Mouse (Mus musculus): ENCODE measurements around the gene Hdac11. TPM values are rescaled to one million over a fixed set of nuclear protein-coding genes. Genes with fewer than 3 reads are reported as not detected.

Gene Hdac11
- polyA plus RNA-seq, 1 experiment, result 6.1 TPM

GRCm38 (mm10) chr6:91165210-91165609 is 8.7 kb downstream of the Hdac11 start:
- H3K9me3 ChIP-seq (replicated peaks; ENCODE audit: control insufficient read depth, insufficient read depth, low read length, poor library complexity, severe bottlenecking), result no peaks in the 10 kb centered on the region
- H3K36me3 ChIP-seq (ENCODE audit: control insufficient read depth, insufficient read depth, low read length, poor library complexity, severe bottlenecking), result no peaks in the 10 kb centered on the region
- H3K9ac ChIP-seq (ENCODE audit: low read depth, poor library complexity, severe bottlenecking), result no peak overlapping the region
- H3K27ac ChIP-seq (ENCODE audit: insufficient read depth, low read length), result no peak overlapping the region
- 0 out of 2 replicates have a peak, but pooled peaks have one; percentile 2 for TF ChIP-seq EP300 (IDR thresholded peaks at IDR 0.05; ENCODE audit: insufficient read depth, low read depth, low read length)
- peak; percentile 78 for TF ChIP-seq CTCF (IDR thresholded peaks at IDR 0.05; ENCODE audit: low read depth, low read length)
- TF ChIP-seq POLR2A (IDR thresholded peaks at IDR 0.05; ENCODE audit: insufficient read depth, low read length), result no peak
- no peak overlapping the region for H3K4me3 ChIP-seq (ENCODE audit: low read depth, low read length)
- H3K27me3 ChIP-seq (ENCODE audit: control insufficient read depth, insufficient read depth, low read length, poor library complexity, severe bottlenecking), result no peaks in the 10 kb centered on the region
- no peaks in the 10 kb centered on the region for H3K4me1 ChIP-seq (ENCODE audit: control insufficient read depth, insufficient read depth, low read length)

- Histone ChIP-seq H3K4me1 (ENCODE audit: control insufficient read depth, insufficient read depth, low read length) (no peaks in the 10 kb centered on the region), H3K27me3 (ENCODE audit: control insufficient read depth, insufficient read depth, low read length, poor library complexity, severe bottlenecking) (no peaks in the 10 kb centered on the region), H3K9me3 (replicated peaks; ENCODE audit: control insufficient read depth, insufficient read depth, low read length, poor library complexity, severe bottlenecking) (no peaks in the 10 kb centered on the region), H3K36me3 (ENCODE audit: control insufficient read depth, insufficient read depth, low read length, poor library complexity, severe bottlenecking) (no peaks in the 10 kb centered on the region), H3K9ac (ENCODE audit: low read depth, poor library complexity, severe bottlenecking) (no peak overlapping the region), H3K27ac (ENCODE audit: insufficient read depth, low read length) (no peak overlapping the region), H3K4me3 (ENCODE audit: low read depth, low read length) (no peak overlapping the region)
- TF ChIP-seq POLR2A (IDR thresholded peaks at IDR 0.05; ENCODE audit: insufficient read depth, low read length) (no peak), CTCF (IDR thresholded peaks at IDR 0.05; ENCODE audit: low read depth, low read length) (peak; percentile 18), EP300 (IDR thresholded peaks at IDR 0.05; ENCODE audit: insufficient read depth, low read depth, low read length) (no peak)
Measured at GRCm38 (mm10) chr6:91167828-91168227, 11.4 kb downstream of the Hdac11 start.

DNA sequence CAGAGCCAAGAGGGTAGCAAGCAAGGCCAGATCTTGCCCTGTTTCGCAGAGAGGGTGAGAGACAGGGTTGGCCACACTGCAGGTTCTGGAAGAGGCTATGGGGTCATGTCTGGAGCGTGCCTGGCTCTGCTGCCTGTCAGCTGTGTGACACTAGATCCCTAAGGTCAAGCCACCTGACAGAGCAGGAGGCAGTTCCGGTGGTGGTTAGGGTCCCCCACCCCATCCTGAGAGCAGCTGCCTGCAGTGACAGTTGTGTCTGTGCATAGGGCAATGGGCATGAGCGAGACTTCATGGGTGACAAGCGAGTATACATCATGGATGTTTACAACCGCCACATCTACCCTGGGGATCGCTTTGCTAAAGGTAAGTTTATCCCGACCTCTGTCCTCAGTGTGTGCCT is 12.7 kb downstream of the Hdac11 start:
- H3K27me3 ChIP-seq (ENCODE audit: control insufficient read depth, insufficient read depth, low read length, poor library complexity, severe bottlenecking), result no peaks in the 10 kb centered on the region
- TF ChIP-seq EP300 (IDR thresholded peaks at IDR 0.05; ENCODE audit: insufficient read depth, low read depth, low read length) (no peak), POLR2A (IDR thresholded peaks at IDR 0.05; ENCODE audit: insufficient read depth, low read length) (no peak), CTCF (IDR thresholded peaks at IDR 0.05; ENCODE audit: low read depth, low read length) (no peak)
- H3K4me1 ChIP-seq (ENCODE audit: control insufficient read depth, insufficient read depth, low read length), result no peaks in the 10 kb centered on the region
- no peaks in the 10 kb centered on the region for H3K36me3 ChIP-seq (ENCODE audit: control insufficient read depth, insufficient read depth, low read length, poor library complexity, severe bottlenecking)
- no peak overlapping the region for H3K27ac ChIP-seq (ENCODE audit: insufficient read depth, low read length)
- H3K9me3 ChIP-seq (replicated peaks; ENCODE audit: control insufficient read depth, insufficient read depth, low read length, poor library complexity, severe bottlenecking), result no peaks in the 10 kb centered on the region
- H3K4me3 ChIP-seq (ENCODE audit: low read depth, low read length), result no peak overlapping the region
- no peak overlapping the region for H3K9ac ChIP-seq (ENCODE audit: low read depth, poor library complexity, severe bottlenecking)

- no peak for TF ChIP-seq POLR2A (IDR thresholded peaks at IDR 0.05; ENCODE audit: insufficient read depth, low read length)
- no peak for TF ChIP-seq EP300 (IDR thresholded peaks at IDR 0.05; ENCODE audit: insufficient read depth, low read depth, low read length)
- no peak for TF ChIP-seq CTCF (IDR thresholded peaks at IDR 0.05; ENCODE audit: low read depth, low read length)
Measured at GRCm38 (mm10) chr6:91171396-91171895, 15.0 kb downstream of the Hdac11 start.

GRCm38 (mm10) chr6:91172381-91172780 is 15.9 kb downstream of the Hdac11 start:
- H3K4me3 ChIP-seq (ENCODE audit: low read depth, low read length), result no peak overlapping the region
- H3K4me1 ChIP-seq (ENCODE audit: control insufficient read depth, insufficient read depth, low read length), result no peaks in the 10 kb centered on the region
- no peaks in the 10 kb centered on the region for H3K36me3 ChIP-seq (ENCODE audit: control insufficient read depth, insufficient read depth, low read length, poor library complexity, severe bottlenecking)
- no peaks in the 10 kb centered on the region for H3K9me3 ChIP-seq (replicated peaks; ENCODE audit: control insufficient read depth, insufficient read depth, low read length, poor library complexity, severe bottlenecking)
- no peaks in the 10 kb centered on the region for H3K27me3 ChIP-seq (ENCODE audit: control insufficient read depth, insufficient read depth, low read length, poor library complexity, severe bottlenecking)
- TF ChIP-seq EP300 (IDR thresholded peaks at IDR 0.05; ENCODE audit: insufficient read depth, low read depth, low read length), result no peak
- no peak for TF ChIP-seq CTCF (IDR thresholded peaks at IDR 0.05; ENCODE audit: low read depth, low read length)
- no peak for TF ChIP-seq POLR2A (IDR thresholded peaks at IDR 0.05; ENCODE audit: insufficient read depth, low read length)
- H3K9ac ChIP-seq (ENCODE audit: low read depth, poor library complexity, severe bottlenecking), result no peak overlapping the region
- no peak overlapping the region for H3K27ac ChIP-seq (ENCODE audit: insufficient read depth, low read length)

More at GRCm38 (mm10) chr6:91171396-91171895, 15.0 kb downstream of the Hdac11 start:
- H3K27ac ChIP-seq (ENCODE audit: insufficient read depth, low read length), result no peak overlapping the region
- H3K36me3 ChIP-seq (ENCODE audit: control insufficient read depth, insufficient read depth, low read length, poor library complexity, severe bottlenecking), result no peaks in the 10 kb centered on the region
- no peaks in the 10 kb centered on the region for H3K4me1 ChIP-seq (ENCODE audit: control insufficient read depth, insufficient read depth, low read length)
- H3K9ac ChIP-seq (ENCODE audit: low read depth, poor library complexity, severe bottlenecking), result no peak overlapping the region
- no peak overlapping the region for H3K4me3 ChIP-seq (ENCODE audit: low read depth, low read length)
- no peaks in the 10 kb centered on the region for H3K9me3 ChIP-seq (replicated peaks; ENCODE audit: control insufficient read depth, insufficient read depth, low read length, poor library complexity, severe bottlenecking)
- no peaks in the 10 kb centered on the region for H3K27me3 ChIP-seq (ENCODE audit: control insufficient read depth, insufficient read depth, low read length, poor library complexity, severe bottlenecking)

DNA sequence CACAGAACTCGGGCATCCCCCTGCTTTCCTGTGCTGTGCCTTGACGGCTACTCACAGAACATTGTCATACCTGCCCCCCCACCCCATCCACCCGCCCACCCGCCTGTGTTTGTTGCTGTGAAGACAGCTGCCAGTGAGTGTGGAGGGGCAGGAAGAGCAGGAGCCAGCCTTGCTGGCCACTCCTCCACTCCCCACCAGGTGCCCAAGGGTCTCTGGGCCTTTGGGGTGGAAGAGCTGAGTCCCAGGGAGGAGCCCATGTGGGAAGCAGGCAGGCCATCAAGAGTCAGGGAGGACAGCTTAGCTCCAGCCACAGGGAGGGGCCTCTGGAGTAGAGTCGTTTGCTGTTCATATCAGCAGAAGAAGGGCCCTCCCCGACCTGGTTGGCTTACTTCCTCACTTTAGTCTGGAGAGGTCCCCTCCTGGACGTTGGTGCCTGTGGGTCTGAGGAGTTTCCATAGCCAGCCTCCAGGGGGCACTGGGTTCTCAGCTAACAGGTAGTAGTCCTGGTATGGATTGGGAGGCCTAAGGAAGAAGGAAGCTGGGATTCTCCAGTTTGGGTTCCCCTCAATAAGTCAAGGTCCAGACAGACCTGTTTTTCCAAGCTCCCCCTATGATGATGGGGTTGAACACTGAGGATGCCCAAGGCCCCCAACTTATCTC is 16.9 kb downstream of the Hdac11 start:
- H3K27ac ChIP-seq (ENCODE audit: insufficient read depth, low read length), result no peak overlapping the region
- H3K9me3 ChIP-seq (replicated peaks; ENCODE audit: control insufficient read depth, insufficient read depth, low read length, poor library complexity, severe bottlenecking), result no peaks in the 10 kb centered on the region
- H3K27me3 ChIP-seq (ENCODE audit: control insufficient read depth, insufficient read depth, low read length, poor library complexity, severe bottlenecking), result no peaks in the 10 kb centered on the region
- H3K9ac ChIP-seq (ENCODE audit: low read depth, poor library complexity, severe bottlenecking), result no peak overlapping the region
- H3K36me3 ChIP-seq (ENCODE audit: control insufficient read depth, insufficient read depth, low read length, poor library complexity, severe bottlenecking), result no peaks in the 10 kb centered on the region
- no peaks in the 10 kb centered on the region for H3K4me1 ChIP-seq (ENCODE audit: control insufficient read depth, insufficient read depth, low read length)
- no peak overlapping the region for H3K4me3 ChIP-seq (ENCODE audit: low read depth, low read length)
- no peak for TF ChIP-seq POLR2A (IDR thresholded peaks at IDR 0.05; ENCODE audit: insufficient read depth, low read length)
- peak; percentile 69 for TF ChIP-seq CTCF (IDR thresholded peaks at IDR 0.05; ENCODE audit: low read depth, low read length)
- TF ChIP-seq EP300 (IDR thresholded peaks at IDR 0.05; ENCODE audit: insufficient read depth, low read depth, low read length), result no peak
